Mouse (Mus musculus) midbrain, embryonic 16.5 days (tissue): Measurements from ENCODE around the gene Zcrb1. TPM values are rescaled to one million over a fixed set of nuclear protein-coding genes. Genes with fewer than 3 reads are reported as not detected.
A peak's percentile ranks its signal among the peaks of the same experiment; 100 is the strongest.

ENCODE experiments used
- ATAC-seq: fragments of 200-750 bp; cut with Nextera tagmentation; 2 replicates; pipeline ENCODE4 v1.8.0; 2017; ENCODE audit warnings: moderate TSS enrichment
- H3K27ac ChIP-seq: fragments of 300-500 bp; sonication (generic); 2 replicates; pipeline ENCODE4 v1.5.1; 2014; ENCODE audit warnings: mild to moderate bottlenecking, low read length, mixed read lengths
- H3K27me3 ChIP-seq: fragments of 300-500 bp; sonication (generic); 2 replicates; pipeline ENCODE4 v1.6.1; 2014; ENCODE audit warnings: low read depth, low read length, mixed read lengths; ENCODE audit not compliant: control insufficient read depth, insufficient read depth
- H3K36me3 ChIP-seq: fragments of 300-500 bp; sonication (generic); 2 replicates; pipeline ENCODE4 v1.6.1; 2014; ENCODE audit warnings: mild to moderate bottlenecking, low read length, moderate library complexity, mixed read lengths; ENCODE audit not compliant: control insufficient read depth, insufficient read depth
- H3K4me1 ChIP-seq: fragments of 300-500 bp; sonication (generic); 2 replicates; pipeline ENCODE4 v1.6.1; 2014; ENCODE audit warnings: mild to moderate bottlenecking, low read length, mixed read lengths; ENCODE audit not compliant: control insufficient read depth, insufficient read depth
- H3K4me2 ChIP-seq: fragments of 300-500 bp; sonication (generic); 2 replicates; pipeline ENCODE4 v1.6.1; 2014; ENCODE audit warnings: mild to moderate bottlenecking, low read length, mixed read lengths
- H3K4me3 ChIP-seq: fragments of 300-500 bp; sonication (generic); 2 replicates; pipeline ENCODE4 v1.5.1; 2014; ENCODE audit warnings: low read depth, mild to moderate bottlenecking, low read length, moderate library complexity, mixed read lengths
- H3K9ac ChIP-seq: fragments of 300-500 bp; sonication (generic); 2 replicates; pipeline ENCODE4 v1.6.1; 2014; ENCODE audit warnings: low read depth, low read length, mixed read lengths
- H3K9me3 ChIP-seq: fragments of 300-500 bp; sonication (generic); replicated peaks from 2 replicates; pipeline ENCODE4 v1.6.1; 2014; ENCODE audit warnings: mild to moderate bottlenecking, low read length, mixed read lengths; ENCODE audit not compliant: control insufficient read depth, poor library complexity, severe bottlenecking
- WGBS: fragments of 180-500 bp; shearing (Covaris S2); extraction: QIAGEN DNeasy Blood & Tissue Kit; methylation state at CpG from one replicate; pipeline ENCODE4 v1.1.7; 2014; 5-methylcytosine and 5-hydroxymethylcytosine counted together
- polyA plus RNA-seq: library from polyadenylated mRNA; unstranded; fragments of >200 nt; fragmentation: Nextera tagmentation; extraction: Ambion mirVana; gene quantifications from 2 replicates; pipeline ENCODE4 v1.2.1, GENCODE M21; 2015

Zcrb1 gene
- polyA plus RNA-seq, 1 experiment from 2014 or later: 151 TPM

DNA sequence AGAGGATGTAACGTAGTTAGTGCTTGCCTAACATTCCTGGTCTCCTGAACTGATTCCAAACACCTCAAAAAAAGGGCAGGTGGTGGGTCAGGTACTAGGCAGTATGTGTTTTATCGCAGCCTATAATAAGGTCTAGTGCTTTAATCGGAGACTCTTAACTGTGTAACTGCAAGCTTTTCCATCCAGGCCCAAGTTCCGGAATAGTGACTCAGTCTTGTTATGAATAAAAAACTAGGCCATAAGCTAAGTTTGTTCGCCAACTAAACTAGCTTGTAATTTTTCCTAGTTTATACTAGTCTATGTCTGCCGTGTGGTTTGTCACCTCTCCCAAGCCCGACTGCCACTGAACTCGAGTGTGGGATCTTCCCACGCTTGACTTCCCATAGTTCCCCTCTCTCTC lies 16.3 kb upstream of the Zcrb1 start:
- Histone ChIP-seq H3K27ac (no peak overlapping the region), H3K36me3 (peaks cover 2% of the 10 kb centered on the region; the same call in 1 of the 2 replicates), H3K4me1 (no peaks in the 10 kb centered on the region), H3K4me3 (no peak overlapping the region), H3K27me3 (no peaks in the 10 kb centered on the region), H3K4me2 (no peak overlapping the region), H3K9ac (no peak overlapping the region), H3K9me3 (no peaks in the 10 kb centered on the region)
- 93% methylated on average over 9 of the region's 9 CpGs for WGBS
- no peak for ATAC-seq

DNA sequence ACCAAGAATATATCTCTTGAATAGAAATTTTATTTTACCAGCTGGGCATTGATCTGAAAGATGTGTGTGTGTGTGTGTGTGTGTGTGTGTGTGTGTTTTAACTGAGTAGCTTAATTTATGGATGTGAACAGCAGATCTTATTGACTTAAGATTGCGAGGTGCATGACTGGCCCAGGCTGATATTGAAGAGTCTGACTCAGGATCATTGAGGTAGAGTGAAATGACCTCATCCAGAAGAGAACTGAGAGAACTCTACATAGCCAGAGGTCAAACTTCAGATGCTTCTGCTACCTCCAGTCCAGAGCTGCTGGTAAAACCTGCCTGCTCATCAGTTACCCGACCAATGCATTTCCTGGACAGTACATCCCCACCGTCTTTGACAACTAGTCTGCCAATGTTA lies 14.3 kb upstream of the Zcrb1 start:
- Histone ChIP-seq H3K4me3 (no peak overlapping the region), H3K36me3 (peaks cover 2% of the 10 kb centered on the region; the same call in 1 of the 2 replicates), H3K27ac (no peak overlapping the region), H3K4me2 (no peak overlapping the region), H3K9me3 (no peaks in the 10 kb centered on the region), H3K27me3 (no peaks in the 10 kb centered on the region), H3K4me1 (no peaks in the 10 kb centered on the region), H3K9ac (no peak overlapping the region)
- 94% methylated on average over 3 of the region's 3 CpGs for WGBS
- ATAC-seq: no peak

DNA sequence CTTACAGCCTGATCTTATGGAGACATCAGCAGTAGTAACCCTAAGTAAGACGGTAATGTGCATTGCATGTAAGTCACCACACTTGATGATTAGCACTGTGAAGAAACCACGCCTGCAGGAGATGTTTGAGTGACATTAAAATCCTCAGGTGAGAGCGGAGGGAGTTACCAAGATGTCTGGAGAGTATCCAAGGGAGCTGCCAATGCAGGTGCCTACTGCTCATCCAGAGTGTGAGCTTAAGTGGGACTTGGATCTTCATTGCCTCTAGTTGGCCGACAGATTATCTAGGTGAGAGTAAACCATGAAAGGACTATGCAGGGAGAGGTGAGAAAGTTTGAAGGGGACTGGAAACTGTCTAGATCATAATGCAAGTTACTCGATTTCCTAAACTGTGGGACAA lies 8.4 kb upstream of the Zcrb1 start:
- Histone ChIP-seq H3K36me3 (no peaks in the 10 kb centered on the region), H3K27ac (no peak overlapping the region), H3K4me2 (no peak overlapping the region), H3K4me1 (no peaks in the 10 kb centered on the region), H3K9me3 (no peaks in the 10 kb centered on the region), H3K27me3 (no peaks in the 10 kb centered on the region), H3K9ac (no peak overlapping the region), H3K4me3 (no peak overlapping the region)
- ATAC-seq: no peak
- 97% methylated on average over 5 of the region's 5 CpGs for WGBS

DNA sequence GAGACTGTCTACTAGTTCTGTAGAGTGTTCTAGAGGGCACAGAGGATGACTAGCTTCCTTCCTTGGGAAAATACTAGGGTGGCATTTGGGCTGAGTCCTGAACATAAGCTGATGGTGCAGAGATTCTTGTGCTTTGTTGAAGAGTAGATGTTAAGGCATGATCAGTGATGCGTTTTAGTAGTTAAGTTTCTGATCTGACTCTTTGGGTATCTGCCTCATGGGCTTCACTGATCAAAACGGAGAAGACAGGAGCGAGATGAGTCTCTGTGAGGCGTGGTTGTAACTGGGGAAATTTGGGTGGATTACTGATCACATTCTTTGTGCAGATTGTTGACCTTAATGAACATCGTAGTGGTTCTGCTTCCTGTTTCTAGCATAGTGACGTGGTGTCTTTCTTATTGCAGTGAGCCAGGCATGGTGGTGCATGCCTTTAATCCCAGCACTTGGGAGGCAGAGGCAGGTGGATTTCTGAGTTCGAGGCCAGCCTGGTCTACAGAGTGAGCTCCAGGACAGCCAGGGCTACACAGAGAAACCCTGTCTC lies 7.4 kb upstream of the Zcrb1 start:
- no peaks in the 10 kb centered on the region for H3K4me1 ChIP-seq
- H3K9me3 ChIP-seq: no peaks in the 10 kb centered on the region
- no peaks in the 10 kb centered on the region for H3K36me3 ChIP-seq
- H3K27ac ChIP-seq: no peak overlapping the region
- H3K9ac ChIP-seq: no peak overlapping the region
- H3K27me3 ChIP-seq: no peaks in the 10 kb centered on the region
- ATAC-seq: no peak
- H3K4me2 ChIP-seq: no peak overlapping the region
- WGBS: 96% methylated on average over 7 of the region's 7 CpGs
- no peak overlapping the region for H3K4me3 ChIP-seq

DNA sequence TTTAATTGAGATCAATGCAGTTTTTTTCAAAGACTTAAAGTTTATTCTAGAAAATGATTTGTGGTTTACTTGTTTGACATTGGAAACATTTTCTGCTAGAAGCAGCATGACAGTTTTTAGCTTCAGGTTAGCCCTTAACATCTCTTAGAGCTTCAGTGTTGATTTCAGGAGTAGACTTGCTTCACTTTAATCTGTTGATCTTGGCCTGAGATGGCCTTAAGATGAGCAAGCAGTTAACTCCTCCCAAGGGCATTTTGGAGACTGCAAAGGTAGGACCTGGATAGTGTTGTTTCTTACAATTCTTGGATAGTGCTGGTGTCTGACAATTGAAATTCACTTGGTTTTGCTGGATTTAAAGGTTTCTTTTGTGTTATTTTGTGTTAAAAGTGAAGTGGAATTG lies 6.7 kb upstream of the Zcrb1 start:
- Histone ChIP-seq H3K4me2 (no peak overlapping the region), H3K9ac (no peak overlapping the region), H3K4me3 (no peak overlapping the region), H3K27me3 (no peaks in the 10 kb centered on the region), H3K36me3 (no peaks in the 10 kb centered on the region), H3K9me3 (no peaks in the 10 kb centered on the region), H3K4me1 (peaks cover 2% of the 10 kb centered on the region), H3K27ac (no peak overlapping the region)
- no peak for ATAC-seq

DNA sequence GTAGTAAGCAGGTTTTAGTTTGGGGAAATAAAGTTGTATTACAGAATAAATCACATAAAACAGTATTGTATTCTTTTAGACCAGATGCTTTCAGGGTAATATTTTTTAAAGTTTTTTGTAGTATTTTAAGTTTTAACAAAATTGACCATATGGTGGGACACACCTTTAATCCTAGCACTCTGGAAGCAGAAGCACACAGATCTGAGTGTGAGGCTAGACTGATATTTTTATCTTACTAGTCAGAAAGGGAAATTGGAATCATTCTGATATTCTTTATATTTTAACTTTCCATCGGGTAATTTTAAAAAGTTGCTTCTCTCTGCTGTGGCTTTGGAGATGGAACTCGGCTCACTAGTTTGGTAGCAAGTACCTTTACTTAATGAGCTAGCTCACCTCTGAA lies 4.6 kb upstream of the Zcrb1 start:
- no peaks in the 10 kb centered on the region for H3K36me3 ChIP-seq
- no peak overlapping the region for H3K27ac ChIP-seq
- no peak for ATAC-seq
- no peak overlapping the region for H3K9ac ChIP-seq
- no peak overlapping the region for H3K4me2 ChIP-seq
- no peaks in the 10 kb centered on the region for H3K27me3 ChIP-seq
- WGBS: 98% methylated on average over 2 of the region's 2 CpGs
- peaks cover 11% of the 10 kb centered on the region for H3K4me1 ChIP-seq
- no peak overlapping the region for H3K4me3 ChIP-seq
- no peaks in the 10 kb centered on the region for H3K9me3 ChIP-seq

DNA sequence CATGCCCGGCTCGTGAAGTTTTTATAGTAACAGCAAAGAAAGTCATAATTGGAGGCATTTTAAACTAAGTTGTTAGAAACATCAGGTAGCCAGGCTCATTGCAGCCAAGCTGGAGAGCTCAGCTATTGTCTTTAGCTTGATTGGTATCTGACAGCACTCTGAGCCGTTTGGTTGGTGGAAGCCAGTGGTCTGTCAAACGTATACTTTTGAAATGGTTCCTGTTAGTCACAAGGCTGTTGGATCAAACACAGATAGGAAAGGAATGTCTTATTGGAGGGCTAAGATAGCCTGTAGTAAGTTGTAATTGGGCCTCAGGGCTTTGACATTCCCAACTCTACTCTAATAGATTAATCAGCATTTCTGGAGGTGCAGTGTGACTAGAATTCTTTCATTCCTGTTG lies 3.3 kb upstream of the Zcrb1 start:
- no peaks in the 10 kb centered on the region for H3K36me3 ChIP-seq
- no peak for ATAC-seq
- 81% methylated on average over 4 of the region's 4 CpGs for WGBS
- H3K9ac ChIP-seq: no peak overlapping the region
- no peaks in the 10 kb centered on the region for H3K27me3 ChIP-seq
- no peaks in the 10 kb centered on the region for H3K9me3 ChIP-seq
- H3K27ac ChIP-seq: no peak overlapping the region
- peaks cover 21% of the 10 kb centered on the region for H3K4me1 ChIP-seq
- H3K4me3 ChIP-seq: no peak overlapping the region
- no peak overlapping the region for H3K4me2 ChIP-seq

DNA sequence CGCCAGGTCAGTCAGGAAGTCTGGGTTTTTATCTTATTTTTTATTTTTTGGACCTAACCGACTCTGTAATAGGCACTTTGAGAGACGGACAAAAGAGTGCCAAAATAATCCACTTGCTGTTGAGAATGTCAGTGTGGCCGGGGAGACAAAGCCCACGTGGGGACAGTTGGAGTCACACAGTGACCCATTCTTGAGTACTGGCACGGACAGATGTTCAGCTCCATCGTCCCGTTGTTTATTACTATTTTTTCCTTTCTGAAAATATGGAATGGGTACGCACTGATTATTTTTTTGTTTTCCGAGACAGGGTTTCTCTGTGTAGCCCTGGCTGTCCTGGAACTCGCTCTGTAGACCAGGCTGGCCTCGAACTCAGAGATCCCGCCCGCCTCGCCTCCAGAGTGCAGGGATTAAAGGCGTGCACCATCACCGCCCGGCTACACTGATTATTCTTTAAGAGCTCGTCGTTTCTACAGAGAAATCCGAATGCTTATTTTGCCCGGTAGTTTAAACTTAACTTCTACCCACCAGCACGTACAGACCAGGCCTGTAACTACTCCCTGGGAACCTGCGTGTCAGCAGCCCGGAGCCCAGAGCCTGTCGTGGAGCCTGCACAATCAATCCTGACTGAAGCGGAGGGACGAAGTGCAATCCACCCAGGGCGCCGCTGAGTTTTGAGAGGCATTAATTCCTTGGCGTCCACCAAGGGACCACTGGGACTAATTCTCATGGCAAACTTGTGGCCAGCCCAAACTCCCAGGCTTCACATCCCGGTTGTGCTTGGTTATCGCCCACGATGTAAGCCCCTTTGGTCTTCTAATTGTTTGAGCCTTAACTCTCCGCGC lies 786 bp upstream of the Zcrb1 start:
- WGBS: under 1% methylated on average over 36 of the region's 36 CpGs
- Histone ChIP-seq H3K27ac (peak overlapping the region; percentile 90), H3K9ac (peak overlapping the region; percentile 93), H3K4me2 (peak overlapping the region; percentile 90), H3K4me3 (peak overlapping the region; percentile 98), H3K4me1 (peaks cover 28% of the 10 kb centered on the region), H3K36me3 (peaks cover 3% of the 10 kb centered on the region; the same call in 1 of the 2 replicates), H3K9me3 (no peaks in the 10 kb centered on the region), H3K27me3 (no peaks in the 10 kb centered on the region)
- peak; percentile 43 for ATAC-seq

DNA sequence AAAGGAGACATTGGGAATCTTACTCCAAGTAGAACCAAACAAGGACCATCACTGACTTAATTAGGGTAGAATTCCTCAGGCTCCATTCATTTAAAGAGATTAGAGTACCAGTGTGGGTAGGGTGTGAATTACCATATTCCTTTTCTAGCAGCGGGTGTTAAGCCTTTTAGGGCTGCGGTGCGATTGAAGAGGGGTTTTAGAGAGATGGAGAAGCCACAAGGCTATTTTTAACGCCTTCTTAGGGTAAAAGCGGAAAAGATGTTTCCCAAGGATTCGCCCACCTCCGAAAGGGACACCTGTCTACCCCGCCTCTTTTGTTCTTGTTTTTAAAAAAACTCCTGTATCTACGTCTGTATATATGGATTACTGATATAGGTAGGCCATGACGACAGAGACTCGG lies 865 bp downstream of the Zcrb1 start:
- WGBS: under 1% methylated on average over 11 of the region's 11 CpGs
- Histone ChIP-seq H3K27me3 (no peaks in the 10 kb centered on the region), H3K9ac (peak overlapping the region; percentile 93), H3K27ac (no peak overlapping the region), H3K36me3 (peaks cover 6% of the 10 kb centered on the region), H3K4me1 (peaks cover 28% of the 10 kb centered on the region), H3K9me3 (no peaks in the 10 kb centered on the region), H3K4me2 (peak overlapping the region; percentile 90), H3K4me3 (peak overlapping the region; percentile 98)
- ATAC-seq: no peak
